Mouse (Mus musculus) G1E (cell line): ENCODE measurements at regions not wholly inside any gene's neighbourhood (a gene's known extent, or its start where the extent isn't known, plus 50 kb on each side); places are given as distances from the start of the nearest gene placed in this dataset.

Source experiments
- CTCF ChIP-seq: IDR thresholded peaks from 2 replicates; pipeline ENCODE4 v1.5.1; 2012; ENCODE audit warnings: low read depth, low read length, inconsistent platforms, mixed read lengths
- GATA1 ChIP-seq: IDR thresholded peaks from 2 replicates; pipeline ENCODE4 v1.6.1; 2012; ENCODE audit warnings: borderline replicate concordance, low read length, inconsistent platforms, mixed read lengths
- POLR2AphosphoS5 ChIP-seq: IDR thresholded peaks from 2 replicates; pipeline ENCODE4 v1.6.1; 2012; ENCODE audit warnings: low read depth, low read length, inconsistent platforms; ENCODE audit not compliant: insufficient replicate concordance
- TAL1 ChIP-seq: conservative IDR thresholded peaks from 2 replicates; pipeline ENCODE4 v1.6.1; 2012; ENCODE audit warnings: low read depth, low read length, inconsistent platforms, mixed read lengths

- no peak for TF ChIP-seq CTCF
- no peak for TF ChIP-seq POLR2AphosphoS5
- no peak for TF ChIP-seq GATA1
- no peak for TF ChIP-seq TAL1
Observed at GRCm38 (mm10) chr13:52403805-52404204, 127.3 kb downstream of the Diras2 start.
